Mouse (Mus musculus): ENCODE results near the gene Dbnl.
A peak's percentile ranks its signal among the peaks of the same experiment; 100 is the strongest.

GRCm38 (mm10) chr11:5738888-5739632, 49.2 kb upstream of the Dbnl start:
- TF ChIP-seq POLR2A (IDR thresholded peaks at IDR 0.05; ENCODE audit: insufficient read length, low read depth) (no peak), TCF12 (IDR thresholded peaks at IDR 0.05; ENCODE audit: insufficient read depth, poor library complexity, severe bottlenecking) (no peak), POLR2AphosphoS2 (IDR thresholded peaks at IDR 0.05; ENCODE audit: insufficient read length, low read depth) (no peak), MYOD1 (IDR thresholded peaks at IDR 0.05; ENCODE audit: control insufficient read depth in 1 of 3, insufficient read length in 2 of 3, low read depth in 2 of 3) (peak in 2 of 3 experiments; percentile 19 to 41), MAX (IDR thresholded peaks at IDR 0.05; ENCODE audit: low read depth) (no peak), CEBPB (IDR thresholded peaks at IDR 0.05; ENCODE audit: insufficient read depth, poor library complexity, severe bottlenecking) (no peak), TCF3 (IDR thresholded peaks at IDR 0.05; ENCODE audit: insufficient read length, low read depth) (no peak), E2F4 (IDR thresholded peaks at IDR 0.05; ENCODE audit: insufficient read depth) (no peak), REST (IDR thresholded peaks at IDR 0.05; ENCODE audit: insufficient read depth, insufficient read length) (no peak), USF1 (IDR thresholded peaks at IDR 0.05; ENCODE audit: low read depth) (no peak)

Measured in myocyte (in vitro differentiated cells).